Mouse (Mus musculus) brown adipose tissue, adult 24 weeks (tissue): ENCODE measurements around the gene Agtrap. TPM values are rescaled to one million over a fixed set of nuclear protein-coding genes. Genes with fewer than 3 reads are reported as not detected.
"Not testable (repeated sequence)": the region's sequence is repeated elsewhere in the genome, so short reads cannot be mapped to it uniquely, and the experiment has no call there.

Source experiments
- H3K27ac ChIP-seq: fragments of 200-500 bp; replicated peaks from 2 replicates; pipeline ENCODE4 v1.5.1; 2012; ENCODE audit warnings: low read depth, mild to moderate bottlenecking, low read length
- H3K4me1 ChIP-seq: fragments of 200-500 bp; 2 replicates; pipeline ENCODE4 v1.6.1; 2012; ENCODE audit warnings: low read length, mixed read lengths; ENCODE audit not compliant: control insufficient read depth, insufficient read depth, insufficient read length
- H3K4me3 ChIP-seq: fragments of 200-500 bp; 2 replicates; pipeline ENCODE4 v1.5.1; 2012; ENCODE audit warnings: low read depth, mild to moderate bottlenecking, low read length, moderate library complexity; ENCODE audit not compliant: insufficient read depth
- polyA plus RNA-seq: library from polyadenylated mRNA; stranded (reverse); fragments of >200 nt; gene quantifications from 2 replicates; pipeline ENCODE4 v1.2.4, GENCODE M21; 2012; ENCODE audit not compliant: missing spikeins, insufficient read depth, insufficient read length

Agtrap gene
- 8.1 and 8.2 TPM in 2 replicates for polyA plus RNA-seq

DNA sequence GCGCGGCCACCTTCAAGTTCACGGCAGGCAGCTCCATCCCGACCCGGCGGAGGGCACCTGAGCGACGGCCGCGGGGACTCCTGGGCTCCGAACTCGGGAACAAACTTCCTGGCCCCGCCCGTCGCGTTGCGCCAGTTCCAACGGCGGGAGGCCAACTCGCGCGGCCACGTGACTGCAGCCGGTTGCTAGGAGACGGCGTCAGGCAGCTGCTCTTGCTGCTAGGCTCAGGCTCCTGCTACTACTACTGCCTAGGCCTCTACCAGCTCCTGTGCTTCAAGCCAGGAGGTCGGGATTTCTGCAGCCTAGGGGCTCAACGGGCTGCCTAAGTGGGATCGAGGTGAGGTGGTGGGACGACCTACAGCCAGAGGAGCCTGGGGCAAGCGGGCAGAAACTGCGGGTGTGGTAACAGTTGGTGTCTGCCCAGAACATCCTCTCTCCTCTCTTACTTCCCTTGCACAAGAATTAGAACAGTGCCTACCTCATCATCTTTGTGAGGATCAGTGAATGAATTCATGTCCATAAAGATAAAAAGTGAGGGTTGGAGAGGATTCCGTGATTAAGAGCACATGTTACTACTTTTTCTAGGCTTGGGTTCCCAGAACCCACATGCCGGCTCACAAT lies at the start of gene Agtrap:
Gene Agtrap (minus strand): TSS at position 125 of the 621 bp plus-strand sequence.
- Histone ChIP-seq H3K4me3 (peak within 1 kb of the TSS; percentile 76), H3K27ac (peak within 1 kb of the TSS; percentile 43), H3K4me1 (peaks cover 7% of the 10 kb centered on the region)

GRCm38 (mm10) chr4:148137503-148137902 lies 49.7 kb upstream of the Agtrap start:
- H3K4me1 ChIP-seq = no peaks in the 10 kb centered on the region
- H3K4me3 ChIP-seq = no peak overlapping the region
- H3K27ac ChIP-seq = no peak overlapping the region

- H3K4me1 ChIP-seq = no peaks in the 10 kb centered on the region
- no peak overlapping the region for H3K27ac ChIP-seq
- H3K4me3 ChIP-seq = no peak overlapping the region
Observed at GRCm38 (mm10) chr4:148134988-148135387, 47.2 kb upstream of the Agtrap start.

DNA sequence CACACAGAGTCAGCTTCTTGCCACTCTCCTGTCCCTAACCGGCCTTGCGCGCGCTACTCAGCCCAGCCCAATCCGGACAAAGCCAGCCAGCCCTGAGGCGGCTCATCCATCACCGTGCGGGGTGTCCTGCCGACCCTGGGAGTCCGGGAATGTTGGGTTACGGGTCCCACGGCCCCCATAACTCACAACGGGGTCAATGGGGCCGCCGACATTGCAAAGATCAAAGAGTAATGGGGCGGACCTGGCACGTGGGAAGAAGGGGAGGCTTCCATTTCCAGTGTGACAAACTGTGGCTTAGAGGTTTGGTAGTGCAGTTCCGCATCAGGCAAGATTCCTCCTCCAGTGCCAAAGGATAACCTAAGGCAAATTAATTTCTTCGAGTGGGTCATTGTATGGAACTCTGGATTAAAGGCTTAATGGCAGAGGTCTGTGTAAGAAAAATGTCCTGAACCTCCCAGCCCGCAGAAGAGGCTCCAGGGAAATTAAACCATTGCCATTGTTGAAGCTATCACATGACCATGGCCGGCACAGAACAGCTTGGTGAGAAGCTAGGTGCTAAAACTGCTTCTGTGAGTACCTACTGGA lies 43.8 kb upstream of the Agtrap start:
- Histone ChIP-seq H3K27ac (no peak overlapping the region), H3K4me1 (no peaks in the 10 kb centered on the region), H3K4me3 (no peak overlapping the region)

- Histone ChIP-seq H3K4me1 (no peaks in the 10 kb centered on the region), H3K4me3 (no peak within 1 kb of the TSS), H3K27ac (no peak within 1 kb of the TSS)
Observed at GRCm38 (mm10) chr4:148130561-148131413, 43.0 kb upstream of the Agtrap start, which contains the start of gene Draxin. Draxin (minus strand) TSS chr4:148130698.

DNA sequence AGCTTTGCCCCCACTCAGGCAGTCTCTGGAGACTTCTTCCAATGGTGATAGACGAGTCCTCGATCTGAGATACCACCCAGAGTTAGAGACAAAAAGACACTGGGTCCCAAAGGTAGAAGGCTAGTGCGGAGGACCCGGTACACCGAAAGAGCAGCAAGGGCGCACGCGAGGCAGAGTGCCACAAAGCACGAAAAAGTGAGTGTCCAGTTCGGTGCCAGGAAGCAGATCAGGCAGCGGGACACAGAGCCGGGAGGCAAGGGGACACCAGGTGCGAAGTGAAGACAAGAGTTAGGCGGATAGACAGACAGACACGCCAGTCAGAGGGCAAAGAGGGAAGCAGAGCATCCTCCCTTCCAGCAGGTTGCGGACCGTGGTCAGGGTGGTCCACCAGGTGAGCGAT lies 42.3 kb upstream of the Agtrap start, which contains the start of gene Mad2l2:
Gene Mad2l2 (plus strand): TSS at position 252 of the 400 bp plus-strand sequence.
- Histone ChIP-seq H3K27ac (no peak within 1 kb of the TSS), H3K4me3 (no peak within 1 kb of the TSS), H3K4me1 (no peaks in the 10 kb centered on the region)

DNA sequence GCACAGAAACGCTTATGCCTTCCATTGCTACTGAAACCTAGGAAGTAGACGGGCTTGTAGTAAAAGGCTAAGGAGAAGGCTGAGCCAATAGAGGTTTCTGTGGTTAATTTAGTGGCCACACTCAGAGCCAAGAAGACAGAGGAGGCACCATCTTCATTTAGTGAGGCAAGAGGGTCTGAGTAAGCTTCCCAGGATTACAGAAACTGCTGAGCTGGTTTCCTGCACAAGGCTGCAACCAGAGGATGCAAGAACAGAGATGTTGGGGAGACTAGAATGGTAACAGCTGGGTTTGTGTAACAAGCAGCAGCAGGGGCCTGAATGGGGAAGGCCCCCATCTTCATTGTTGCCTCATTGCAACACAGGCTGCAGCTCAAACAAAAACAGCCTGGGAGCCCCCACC lies 40.8 kb upstream of the Agtrap start:
- no peak overlapping the region for H3K27ac ChIP-seq
- no peak overlapping the region for H3K4me3 ChIP-seq
- H3K4me1 ChIP-seq = no peaks in the 10 kb centered on the region

- Histone ChIP-seq H3K4me3 (no peak overlapping the region), H3K4me1 (no peaks in the 10 kb centered on the region), H3K27ac (no peak overlapping the region)
Observed at GRCm38 (mm10) chr4:148128241-148128640, 40.4 kb upstream of the Agtrap start.

DNA sequence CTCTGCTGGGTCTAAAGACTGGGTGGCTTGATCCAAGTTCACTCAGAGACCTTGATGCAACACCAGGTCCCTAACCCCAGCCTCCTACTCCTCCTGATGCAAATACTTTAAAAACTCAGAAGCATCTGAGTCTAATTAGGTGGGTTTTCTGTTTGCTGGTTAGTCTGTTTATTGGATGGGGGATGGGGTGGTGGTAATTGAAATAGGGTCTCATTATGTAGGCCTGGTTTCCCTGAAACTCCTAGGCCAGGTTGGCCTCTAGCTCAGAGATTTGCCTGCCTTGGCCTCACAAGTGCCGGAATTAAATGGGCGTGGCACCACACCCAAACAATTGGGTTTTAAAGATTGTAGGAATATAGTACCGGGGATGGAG lies 34.8 kb upstream of the Agtrap start:
- no peaks in the 10 kb centered on the region for H3K4me1 ChIP-seq
- H3K4me3 ChIP-seq = no peak overlapping the region
- H3K27ac ChIP-seq = no peak overlapping the region

GRCm38 (mm10) chr4:148121982-148122693 lies 34.3 kb upstream of the Agtrap start:
- Histone ChIP-seq H3K4me3 (no peak overlapping the region), H3K4me1 (no peaks in the 10 kb centered on the region), H3K27ac (no peak overlapping the region)

GRCm38 (mm10) chr4:148121362-148121761 lies 33.5 kb upstream of the Agtrap start:
- no peak overlapping the region for H3K4me3 ChIP-seq
- no peak overlapping the region for H3K27ac ChIP-seq
- no peaks in the 10 kb centered on the region for H3K4me1 ChIP-seq

DNA sequence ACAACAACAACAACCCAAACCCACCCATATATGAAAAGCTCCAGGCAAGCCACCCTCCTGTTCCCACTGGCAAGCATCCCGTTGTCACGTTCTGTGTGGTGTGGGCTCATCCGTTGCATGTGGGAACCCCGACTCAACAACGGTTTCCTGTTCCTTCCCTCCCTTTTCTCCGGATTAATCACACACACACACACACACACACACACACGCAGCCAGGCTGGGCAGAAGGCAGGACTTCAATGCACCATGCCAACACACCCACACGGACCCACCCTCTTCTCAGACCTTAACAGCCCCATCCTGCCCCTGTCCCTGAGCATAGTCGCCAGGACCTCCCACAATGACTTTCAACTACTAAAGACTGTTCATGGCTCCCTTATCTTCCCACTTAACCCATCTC lies 32.7 kb upstream of the Agtrap start:
- no peak overlapping the region for H3K27ac ChIP-seq
- no peaks in the 10 kb centered on the region for H3K4me1 ChIP-seq
- no peak overlapping the region for H3K4me3 ChIP-seq

DNA sequence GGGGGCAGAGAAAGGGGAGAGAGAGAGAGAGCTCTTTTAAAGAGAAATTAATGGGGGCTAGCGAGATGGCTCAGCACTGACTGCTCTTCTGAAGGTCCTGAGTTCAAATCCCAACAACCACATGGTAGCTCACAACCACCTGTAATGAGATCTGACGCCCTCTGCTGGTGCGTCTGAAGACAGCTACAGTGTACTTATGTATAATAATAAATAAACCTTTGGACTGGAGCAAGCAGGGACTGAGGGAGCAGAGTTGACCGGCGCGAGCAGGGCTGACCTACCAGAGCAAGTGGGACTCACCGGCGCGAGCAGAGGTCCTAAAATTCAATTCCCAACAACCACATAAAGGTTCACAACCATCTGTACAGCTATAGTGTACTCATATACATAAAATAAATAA lies 31.7 kb upstream of the Agtrap start:
- H3K27ac ChIP-seq, H3K4me1 ChIP-seq, H3K4me3 ChIP-seq: not testable (repeated sequence)

DNA sequence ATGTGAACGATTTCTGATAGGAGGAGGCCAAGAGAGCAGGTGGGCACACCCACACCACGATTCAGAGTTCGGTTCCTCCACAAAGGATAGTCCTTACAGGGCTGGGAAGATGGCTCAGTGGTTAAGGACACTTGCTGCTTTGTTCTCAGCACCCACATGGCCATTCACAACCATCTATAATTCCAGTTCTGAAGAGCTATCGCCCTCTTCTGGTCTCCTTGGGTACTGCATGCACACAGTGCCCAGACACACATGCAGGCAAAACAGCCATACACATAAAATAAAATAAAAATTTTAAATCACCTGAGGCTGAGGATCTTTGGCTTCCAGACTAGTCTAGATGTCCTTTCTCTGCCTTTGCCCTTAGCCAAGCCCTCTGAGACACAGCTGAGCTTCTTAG lies 29.6 kb upstream of the Agtrap start:
- H3K27ac ChIP-seq = no peak overlapping the region
- H3K4me1 ChIP-seq = no peaks in the 10 kb centered on the region

DNA sequence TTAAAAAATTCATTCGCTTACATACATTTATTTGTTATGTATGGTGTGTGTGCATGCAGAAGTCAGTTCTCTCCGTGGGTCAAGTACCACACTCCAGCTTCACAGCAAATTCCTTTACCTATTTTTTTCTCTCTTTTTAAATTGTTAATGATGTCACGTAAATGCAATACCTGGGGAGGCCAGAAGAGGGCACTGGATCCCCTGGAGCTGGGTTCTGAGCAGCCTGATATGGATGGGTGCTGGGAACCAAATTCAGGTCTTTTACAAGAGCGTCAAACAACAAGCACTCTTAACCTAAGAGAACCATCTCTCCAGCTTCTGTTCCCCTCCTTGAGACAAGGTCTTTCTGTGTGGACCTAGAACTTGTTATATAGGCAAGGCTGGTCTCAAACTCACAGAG lies 28.8 kb upstream of the Agtrap start:
- Histone ChIP-seq H3K4me1 (no peaks in the 10 kb centered on the region), H3K27ac (no peak overlapping the region), H3K4me3 (no peak overlapping the region)

More for the DNA sequence above, 29.6 kb upstream of the Agtrap start:
- H3K4me3 ChIP-seq = no peak overlapping the region
